Mouse (Mus musculus) lung, postnatal 0 days (tissue): Measurements from ENCODE around the gene Xlr5a.
"Not testable (repeated sequence)": the region's sequence is repeated elsewhere in the genome, so short reads cannot be mapped to it uniquely, and the experiment has no call there.

Experiments used
- CTCF ChIP-seq: IDR thresholded peaks from 2 replicates; pipeline ENCODE4 v1.5.1; 2016; ENCODE audit warnings: antibody characterized with exemption, mild to moderate bottlenecking
- EP300 ChIP-seq: IDR thresholded peaks from 2 replicates; pipeline ENCODE4 v1.6.1; 2016; ENCODE audit warnings: antibody characterized with exemption, mild to moderate bottlenecking, control low read depth

GRCm38 (mm10) chrX:73295745-73296144 is 3.0 kb upstream of the Xlr5a start:
- TF ChIP-seq CTCF, EP300: not testable (repeated sequence)
